ENCODE assay signal across 8 mouse cellular contexts in the genomic region with DNA sequence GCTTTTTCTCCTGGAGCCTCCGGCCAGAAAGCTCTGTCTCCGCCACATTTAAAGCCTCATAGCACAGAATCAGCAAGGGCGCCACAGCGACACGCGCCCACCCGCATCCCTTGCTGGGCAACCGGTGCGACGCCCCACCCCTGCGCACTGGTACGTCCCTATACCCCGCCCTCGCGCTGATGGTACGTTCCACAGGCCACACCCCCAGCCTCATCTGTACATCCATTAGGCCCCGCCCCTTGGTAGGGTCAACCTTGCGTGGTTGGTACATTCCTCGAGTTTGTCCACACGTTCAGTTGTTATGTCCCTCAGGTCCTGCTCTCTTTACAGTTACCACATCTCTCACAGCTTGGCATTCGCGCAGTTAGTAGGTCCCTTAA. TPM values are rescaled to one million over a fixed set of nuclear protein-coding genes. Genes with fewer than 3 reads are reported as not detected.
DNase-seq lines count a peak whose midpoint lies in the region; TF ChIP-seq lines count a peak whose summit lies in the region.

Rita1 (minus strand) TSS at position 148 of the 380 bp plus-strand sequence.
Ddx54 (plus strand) TSS at position 298 of the 380 bp plus-strand sequence.

- TF ChIP-seq CTCF in left cerebral cortex, adult 2 months (IDR thresholded peaks at IDR 0.05): no peak

- DNase-seq in adrenal gland, adult 18-20 months (ENCODE audit: low spot score in 2 of 2): peak; percentile 96 to 98
- DNase-seq in embryo, embryonic 10.5 days (ENCODE audit: low spot score): peak; percentile 98
- peak; percentile 96 for DNase-seq in gastrocnemius, postnatal 14 days
- peak; percentile 98 for DNase-seq in hindlimb bud, embryonic 11.5 days (ENCODE audit: extremely low spot score, low read depth, low spot score)
- peak; percentile 97 to 99 for DNase-seq in left cerebral cortex, adult 2 months (ENCODE audit: extremely low spot score in 1 of 2, low spot score in 2 of 2)
- peak; percentile 96 to 97 for DNase-seq in lung, postnatal 4 days
- peak; percentile 98 to 99 for DNase-seq in right cerebral cortex, adult 2 months (ENCODE audit: low spot score in 2 of 2)
- peak; percentile 96 for DNase-seq in urinary bladder, postnatal 36 days (ENCODE audit: low spot score in 2 of 2)

- peak within 1 kb of the TSS; percentile 74 for H3K4me3 ChIP-seq in left cerebral cortex, adult 2 months

- H3K27ac ChIP-seq in left cerebral cortex, adult 2 months: peak within 1 kb of the TSS; percentile 100

- intact Hi-C loops in gastrocnemius, postnatal 14 days (cut with DNase I; ENCODE audit: low total_unique reads): no loop called here
- intact Hi-C loops in left cerebral cortex, adult 2 months (cut with DNase I): no loop called here

RNA-seq across cellular contexts. Expression of gene Rita1, which starts in this region (rescaled TPM):
- total RNA-seq in adrenal gland, adult 18-20 months (2021): 10 to 100 TPM; 14.2 to 16.9 TPM
- 1 to 10 TPM; 4.3 to 5.3 TPM for total RNA-seq in gastrocnemius, postnatal 14 days (2021)
- 10 to 100 TPM; 29.5 to 29.9 TPM for total RNA-seq in left cerebral cortex, adult 2 months (2021)

RNA-seq across cellular contexts. Expression of gene Ddx54, which starts in this region (rescaled TPM):
- total RNA-seq in adrenal gland, adult 18-20 months (2021): 10 to 100 TPM; 44.1 to 57.6 TPM
- total RNA-seq in gastrocnemius, postnatal 14 days (2021): 10 to 100 TPM; 20.1 to 22.3 TPM
- 10 to 100 TPM; 38.6 to 41.0 TPM for total RNA-seq in left cerebral cortex, adult 2 months (2021)

Comparison
In these comparisons a context has a peak if more than half of its experiments do, and no peak if none do; other contexts are left out.
1. Peak in every context shown above with its lines: DNase-seq, H3K4me3 ChIP-seq and H3K27ac ChIP-seq.